Mouse (Mus musculus) MEL (cell line): ENCODE measurements around the gene Mybpc3. TPM values are rescaled to one million over a fixed set of nuclear protein-coding genes. Genes with fewer than 3 reads are reported as not detected.

Experiments used
- DNase-seq: peaks from one replicate; pipeline ENCODE4 v3.0.0; 2011; ENCODE audit warnings: low read depth, low spot score
- H3K27ac ChIP-seq: 2 replicates; pipeline ENCODE4 v1.5.1; 2012; ENCODE audit warnings: low read depth, mild to moderate bottlenecking, control low read depth, low read length, moderate library complexity; ENCODE audit not compliant: control insufficient read depth
- H3K27me3 ChIP-seq, 2 experiments: fragments of 150-350 bp in 1 of 2; sonication (generic) in 1 of 2; 2 replicates each; pipeline ENCODE4 v1.6.1; 2012; ENCODE audit warnings: low read length in 2 of 2, mild to moderate bottlenecking in 2 of 2, improper control_type of control experiment in 1 of 2, moderate library complexity in 1 of 2; ENCODE audit not compliant: insufficient read depth in 2 of 2, control insufficient read depth in 1 of 2
- H3K36me3 ChIP-seq, 2 experiments: 2 replicates each; pipeline ENCODE4 v1.6.1; 2012 to 2014; ENCODE audit warnings: low read length in 2 of 2, improper control_type of control experiment in 1 of 2, inconsistent platforms in 1 of 2, mild to moderate bottlenecking in 1 of 2; ENCODE audit not compliant: insufficient read depth in 2 of 2, control insufficient read depth in 1 of 2
- H3K4me1 ChIP-seq, 2 experiments: fragments of 150-350 bp in 1 of 2; sonication (generic) in 1 of 2; 2 replicates each; pipeline ENCODE4 v1.6.1; 2012; ENCODE audit warnings: low read length in 2 of 2, improper control_type of control experiment in 1 of 2, mild to moderate bottlenecking in 1 of 2; ENCODE audit not compliant: insufficient read depth in 2 of 2, control insufficient read depth in 1 of 2
- H3K4me3 ChIP-seq, 2 experiments: fragments of 150-350 bp in 1 of 2; sonication (generic) in 1 of 2; 2 replicates each; pipeline ENCODE4 v1.5.1; 2012; ENCODE audit warnings: low read depth in 2 of 2, low read length in 2 of 2, mild to moderate bottlenecking in 2 of 2, moderate library complexity in 2 of 2, control low read depth in 1 of 2, improper control_type of control experiment in 1 of 2; ENCODE audit not compliant: control insufficient read depth in 1 of 2, insufficient read depth in 1 of 2
- H3K79me2 ChIP-seq: 2 replicates; pipeline ENCODE4 v1.6.1; 2012; ENCODE audit warnings: mild to moderate bottlenecking, low read length, moderate library complexity; ENCODE audit not compliant: control insufficient read depth, poor library complexity, insufficient read depth
- H3K9ac ChIP-seq: 2 replicates; pipeline ENCODE4 v1.6.1; 2012; ENCODE audit warnings: low read depth, mild to moderate bottlenecking, control low read depth, low read length, moderate library complexity; ENCODE audit not compliant: control insufficient read depth, poor library complexity, severe bottlenecking
- H3K9me3 ChIP-seq: fragments of 150-350 bp; sonication (generic); replicated peaks from 2 replicates; pipeline ENCODE4 v1.6.1; 2012; ENCODE audit warnings: mild to moderate bottlenecking, low read length, improper control_type of control experiment, moderate library complexity; ENCODE audit not compliant: insufficient read depth
- BHLHE40 ChIP-seq: IDR thresholded peaks from 2 replicates; pipeline ENCODE4 v1.6.1; 2012; ENCODE audit warnings: low read depth, mild to moderate bottlenecking, inconsistent platforms, low read length, improper control_type of control experiment, borderline replicate concordance
- CHD1 ChIP-seq: IDR thresholded peaks from 2 replicates; pipeline ENCODE4 v1.6.1; 2012; ENCODE audit warnings: low read depth, mild to moderate bottlenecking, inconsistent platforms, low read length, improper control_type of control experiment
- E2F4 ChIP-seq: IDR thresholded peaks from 2 replicates; pipeline ENCODE4 v1.6.1; 2011; ENCODE audit warnings: low read depth, low read length, improper control_type of control experiment, borderline replicate concordance
- ETS1 ChIP-seq: IDR thresholded peaks from 2 replicates; pipeline ENCODE4 v1.6.1; 2012; ENCODE audit warnings: low read depth, mild to moderate bottlenecking, inconsistent platforms, low read length, improper control_type of control experiment, moderate library complexity
- GATA1 ChIP-seq: IDR thresholded peaks from 2 replicates; pipeline ENCODE4 v1.6.1; 2011; ENCODE audit warnings: low read depth, low read length, improper control_type of control experiment
- HCFC1 ChIP-seq: IDR thresholded peaks from 2 replicates; pipeline ENCODE4 v1.6.1; 2012; ENCODE audit warnings: low read depth, mild to moderate bottlenecking, inconsistent platforms, low read length, improper control_type of control experiment, moderate library complexity
- JUND ChIP-seq: IDR thresholded peaks from 2 replicates; pipeline ENCODE4 v1.6.1; 2011; ENCODE audit warnings: low read depth, mild to moderate bottlenecking, improper control_type of control experiment, low read length
- KAT2A ChIP-seq: conservative IDR thresholded peaks from 2 replicates; pipeline ENCODE4 v1.6.1; 2012; ENCODE audit warnings: low read depth, low read length, improper control_type of control experiment, inconsistent platforms
- MAFK ChIP-seq: IDR thresholded peaks from 2 replicates; pipeline ENCODE4 v1.6.1; 2011; ENCODE audit warnings: low read depth, mild to moderate bottlenecking, low read length, improper control_type of control experiment, borderline replicate concordance
- MYC ChIP-seq: IDR thresholded peaks from 2 replicates; pipeline ENCODE4 v1.6.1; 2011; ENCODE audit warnings: low read depth, mild to moderate bottlenecking, low read length, improper control_type of control experiment, moderate library complexity
- POLR2A ChIP-seq, 2 experiments: IDR thresholded peaks; 2 replicates each; pipeline ENCODE4 v1.6.1; 2011 to 2012; ENCODE audit warnings: low read length in 2 of 2, mild to moderate bottlenecking in 2 of 2, control low read depth in 1 of 2, improper control_type of control experiment in 1 of 2, low read depth in 1 of 2, moderate library complexity in 1 of 2; ENCODE audit not compliant: control insufficient read depth in 1 of 2, insufficient read depth in 1 of 2, poor library complexity in 1 of 2
- POLR2AphosphoS5 ChIP-seq: IDR thresholded peaks from 2 replicates; pipeline ENCODE4 v1.6.1; 2012; ENCODE audit warnings: low read depth, borderline replicate concordance, mild to moderate bottlenecking, inconsistent platforms, low read length, moderate library complexity, mixed read lengths
- RAD21 ChIP-seq: IDR thresholded peaks from 2 replicates; pipeline ENCODE4 v1.6.1; 2011; ENCODE audit warnings: mild to moderate bottlenecking, low read depth, low read length, improper control_type of control experiment
- SIN3A ChIP-seq: IDR thresholded peaks from 2 replicates; pipeline ENCODE4 v1.6.1; 2012; ENCODE audit warnings: low read length, improper control_type of control experiment, inconsistent platforms
- SMC3 ChIP-seq: IDR thresholded peaks from 2 replicates; pipeline ENCODE4 v1.6.1; 2011; ENCODE audit warnings: low read depth, low read length, improper control_type of control experiment
- TAL1 ChIP-seq: IDR thresholded peaks from 2 replicates; pipeline ENCODE4 v1.6.1; 2012; ENCODE audit warnings: mild to moderate bottlenecking, inconsistent platforms, low read length, moderate library complexity, mixed read lengths
- TBP ChIP-seq: IDR thresholded peaks from 2 replicates; pipeline ENCODE4 v1.8.0; 2011; ENCODE audit warnings: low read depth, low read length, improper control_type of control experiment
- USF1 ChIP-seq: IDR thresholded peaks from 2 replicates; pipeline ENCODE4 v1.6.1; 2014; ENCODE audit warnings: low read depth, mild to moderate bottlenecking, inconsistent platforms, low read length, improper control_type of control experiment, moderate library complexity
- ZMIZ1 ChIP-seq: IDR thresholded peaks from 2 replicates; pipeline ENCODE4 v1.6.1; 2012; ENCODE audit warnings: low read depth, mild to moderate bottlenecking, inconsistent platforms, low read length, improper control_type of control experiment, moderate library complexity
- ZNF384 ChIP-seq: IDR thresholded peaks from 2 replicates; pipeline ENCODE4 v1.6.1; 2012; ENCODE audit warnings: low read depth, mild to moderate bottlenecking, inconsistent platforms, low read length, improper control_type of control experiment
- polyA plus RNA-seq, 2 experiments: library from polyadenylated mRNA; stranded (reverse) in 1 of 2; unstranded in 1 of 2; fragments of >175 nt in 1 of 2; fragments of >200 nt in 1 of 2; gene quantifications; 2 replicates each; pipeline versions ENCODE4 v1.2.1 to v1.2.4; 2012; ENCODE audit warnings: low replicate concordance in 2 of 2, low read depth in 1 of 2; ENCODE audit not compliant: insufficient read length in 2 of 2, insufficient read depth in 1 of 2, missing spikeins in 1 of 2
- total RNA-seq: library from RNA; depleted of rRNA; stranded (reverse); fragments of 300-350 nt; gene quantifications from 2 replicates; pipeline ENCODE4 v1.2.3, GENCODE M21; 2012

Mybpc3 gene
- total and polyA plus RNA-seq, 3 experiments, result 0.19 to 0.50 TPM; not detected in 1

GRCm38 (mm10) chr2:91125101-91125500 lies 7.2 kb downstream of the Mybpc3 start:
- no peaks in the 10 kb centered on the region for H3K79me2 ChIP-seq
- H3K27me3 ChIP-seq, result no peaks in the 10 kb centered on the region
- no peaks in the 10 kb centered on the region for H3K4me1 ChIP-seq
- H3K9me3 ChIP-seq, result no peaks in the 10 kb centered on the region
- no peak overlapping the region for H3K4me3 ChIP-seq
- no peak for DNase-seq
- TF ChIP-seq POLR2A (IDR thresholded peaks at IDR 0.05; ENCODE audit: control insufficient read depth in 1 of 2, insufficient read depth in 1 of 2, low read depth in 1 of 2, low read length in 2 of 2, poor library complexity in 1 of 2), result no peak
- no peak for TF ChIP-seq HCFC1
- TF ChIP-seq GATA1, result no peak
- TF ChIP-seq SIN3A, result no peak
- TF ChIP-seq MAFK, result no peak
- no peak for TF ChIP-seq USF1
- no peak for TF ChIP-seq POLR2AphosphoS5
- TF ChIP-seq ETS1, result no peak
- TF ChIP-seq SMC3, result no peak
- TF ChIP-seq CHD1, result no peak
- TF ChIP-seq JUND, result no peak
- TF ChIP-seq ZMIZ1, result no peak
- no peak for TF ChIP-seq MYC
- no peak for TF ChIP-seq TAL1
- no peak for TF ChIP-seq E2F4
- no peak for TF ChIP-seq BHLHE40
- TF ChIP-seq RAD21, result no peak
- TF ChIP-seq ZNF384, result no peak
- no peak for TF ChIP-seq KAT2A
- no peak overlapping the region for H3K9ac ChIP-seq
- H3K36me3 ChIP-seq, result no peaks in the 10 kb centered on the region
- no peak overlapping the region for H3K27ac ChIP-seq

DNA sequence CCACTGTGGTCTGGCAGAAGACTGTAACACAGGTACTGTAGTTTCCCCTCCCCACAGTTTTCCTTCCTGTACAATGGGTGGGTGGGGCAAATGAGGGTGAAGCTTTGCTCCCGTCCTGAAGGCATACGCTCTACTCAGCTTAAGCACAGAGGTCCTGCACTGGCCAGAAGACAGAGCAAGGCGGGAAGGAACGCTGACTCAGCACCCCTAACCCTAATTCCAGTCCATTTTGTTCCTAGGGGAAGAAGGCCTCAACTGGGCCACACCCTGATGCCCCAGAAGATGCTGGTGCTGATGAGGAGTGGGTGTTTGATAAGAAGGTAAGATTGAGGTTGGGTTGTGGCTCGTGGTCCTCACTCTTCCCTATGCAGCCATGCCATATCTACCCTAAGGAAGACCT lies 10.8 kb downstream of the Mybpc3 start:
- H3K9ac ChIP-seq, result no peak overlapping the region
- no peak overlapping the region for H3K4me3 ChIP-seq
- no peaks in the 10 kb centered on the region for H3K4me1 ChIP-seq
- no peak for DNase-seq
- no peaks in the 10 kb centered on the region for H3K9me3 ChIP-seq
- no peaks in the 10 kb centered on the region for H3K27me3 ChIP-seq
- H3K36me3 ChIP-seq, result no peaks in the 10 kb centered on the region
- no peak overlapping the region for H3K27ac ChIP-seq
- H3K79me2 ChIP-seq, result no peaks in the 10 kb centered on the region
- TF ChIP-seq TBP (no peak), MAFK (peak; percentile 69)
